Mouse (Mus musculus) urinary bladder, postnatal 36 days (tissue): ENCODE results near the gene Slc41a2.

Experiments used
- DNase-seq, 2 experiments: peaks; one replicate each; pipeline ENCODE4 v3.0.0; 2022; ENCODE audit warnings: low spot score in 2 of 2, mixed read lengths in 1 of 2

Gene Slc41a2

DNA sequence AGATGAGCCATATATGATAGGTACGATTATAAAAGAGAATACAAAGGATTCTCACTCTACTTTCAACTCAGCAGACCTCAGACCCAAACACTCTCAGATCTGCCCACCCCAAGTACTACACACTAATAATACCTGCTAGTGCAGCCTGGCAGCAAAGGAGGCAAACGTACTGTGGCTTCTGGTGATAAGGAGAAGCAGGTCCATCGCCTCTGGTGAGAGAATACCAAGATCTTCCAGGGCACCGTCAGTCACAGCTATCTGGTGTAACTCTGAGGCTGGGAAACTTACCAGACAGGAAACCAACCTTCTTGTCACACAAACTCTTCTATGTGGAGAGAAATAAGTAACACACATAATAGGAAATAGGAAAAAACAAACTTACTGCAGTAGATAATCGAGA, 24.6 kb downstream of the Slc41a2 start:
- no peak for DNase-seq

GRCm38 (mm10) chr10:83310356-83310755, 27.3 kb downstream of the Slc41a2 start:
- DNase-seq, result no peak

GRCm38 (mm10) chr10:83301687-83302086, 36.0 kb downstream of the Slc41a2 start:
- peak in 1 of 2 experiments; percentile 14 for DNase-seq

- no peak for DNase-seq
Observed at GRCm38 (mm10) chr10:83301054-83301453, 36.6 kb downstream of the Slc41a2 start.

- DNase-seq, result no peak
Observed at GRCm38 (mm10) chr10:83297017-83297416, 40.7 kb downstream of the Slc41a2 start.

- DNase-seq, result no peak
Observed at GRCm38 (mm10) chr10:83294746-83295145, 42.9 kb downstream of the Slc41a2 start.

- no peak for DNase-seq
Observed at GRCm38 (mm10) chr10:83293352-83293751, 44.3 kb downstream of the Slc41a2 start.

GRCm38 (mm10) chr10:83291731-83292130, 46.0 kb downstream of the Slc41a2 start:
- no peak for DNase-seq

GRCm38 (mm10) chr10:83287828-83288227, 49.9 kb downstream of the Slc41a2 start:
- no peak for DNase-seq

DNA sequence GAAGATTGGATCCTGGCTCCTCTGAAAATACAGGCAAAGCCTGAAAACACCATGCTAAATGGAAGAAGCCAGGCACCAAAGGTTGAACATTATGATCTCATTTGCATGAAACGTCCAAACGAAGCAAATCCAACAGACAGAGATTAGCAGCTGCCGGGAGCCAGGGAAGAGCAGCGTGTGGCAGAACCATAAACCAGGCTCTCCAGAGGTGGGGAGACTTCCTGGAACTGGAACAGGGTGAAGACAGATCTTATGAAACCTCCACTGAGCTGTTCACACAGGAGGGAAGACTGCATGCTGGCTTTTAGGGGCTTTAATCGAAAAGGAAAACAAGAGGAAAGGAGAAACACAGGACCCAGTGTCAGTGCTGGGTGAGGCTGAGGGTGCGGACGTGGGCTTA, 51.3 kb downstream of the Slc41a2 start:
- DNase-seq, result no peak

GRCm38 (mm10) chr10:83285724-83286256, 51.9 kb downstream of the Slc41a2 start:
- no peak for DNase-seq

- no peak for DNase-seq
Observed at GRCm38 (mm10) chr10:83284916-83285315, 52.8 kb downstream of the Slc41a2 start.

DNA sequence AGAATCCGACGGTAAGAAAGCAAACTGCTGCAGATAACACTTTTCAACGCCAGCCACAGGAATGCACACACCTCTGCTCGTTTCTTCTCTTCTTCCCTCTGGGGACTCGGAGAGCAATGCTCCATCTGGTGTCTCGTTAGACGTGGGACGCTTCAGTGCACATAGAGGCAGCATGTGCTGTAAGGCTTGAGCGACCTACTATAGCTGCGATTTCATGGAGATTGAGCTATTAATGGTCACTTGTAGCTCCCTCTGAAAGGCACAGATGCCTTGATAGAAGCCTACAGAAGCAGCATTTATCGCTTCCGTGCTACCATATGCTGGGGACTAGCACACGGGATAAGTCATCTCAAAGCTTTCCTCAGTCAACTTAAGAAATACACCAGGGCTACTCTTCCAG, 71.0 kb downstream of the Slc41a2 start:
- no peak for DNase-seq

DNA sequence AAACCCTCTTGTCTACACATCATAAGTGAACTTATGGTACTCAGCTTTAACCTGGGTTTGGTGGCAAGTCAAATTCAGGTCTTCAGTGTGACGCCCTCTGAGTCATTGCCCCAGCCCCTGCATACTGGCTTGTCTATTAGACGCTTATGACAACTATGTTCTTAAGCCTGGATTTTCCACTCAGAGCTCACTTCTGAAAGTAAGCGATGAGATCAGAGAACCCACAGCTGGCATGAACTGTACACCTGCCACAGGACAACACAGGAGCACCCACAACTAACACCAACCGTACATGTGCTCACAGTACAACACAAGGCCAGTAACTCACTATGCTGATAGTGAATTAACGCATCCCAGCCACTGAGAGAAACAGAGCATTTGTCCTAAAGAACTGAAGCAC, 71.4 kb downstream of the Slc41a2 start:
- no peak for DNase-seq

- no peak for DNase-seq
Observed at GRCm38 (mm10) chr10:83264680-83265079, 73.0 kb downstream of the Slc41a2 start.

DNA sequence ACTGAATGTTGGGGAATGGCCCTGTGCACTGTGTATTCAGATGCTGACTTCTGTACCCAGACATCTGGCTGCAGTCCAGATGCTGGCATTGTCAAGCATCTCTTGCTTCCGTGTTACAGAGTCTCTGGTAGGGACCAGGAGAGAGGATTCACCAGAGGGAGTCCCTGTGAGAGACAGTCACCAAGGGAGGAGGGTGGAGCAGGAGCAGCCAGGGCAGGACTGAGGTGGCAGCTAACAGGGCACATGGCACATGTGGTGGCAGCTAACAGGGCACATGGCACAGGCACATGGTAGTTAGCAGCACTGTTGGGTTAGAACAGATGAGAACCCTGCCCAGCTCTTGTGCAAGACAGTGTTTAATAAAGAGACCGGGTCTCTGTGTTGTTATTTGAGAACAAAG, 73.6 kb downstream of the Slc41a2 start:
- DNase-seq, result no peak

- no peak for DNase-seq
Observed at GRCm38 (mm10) chr10:83261264-83261663, 76.4 kb downstream of the Slc41a2 start.

- no peak for DNase-seq
Observed at GRCm38 (mm10) chr10:83251377-83251776, 86.3 kb downstream of the Slc41a2 start.

DNA sequence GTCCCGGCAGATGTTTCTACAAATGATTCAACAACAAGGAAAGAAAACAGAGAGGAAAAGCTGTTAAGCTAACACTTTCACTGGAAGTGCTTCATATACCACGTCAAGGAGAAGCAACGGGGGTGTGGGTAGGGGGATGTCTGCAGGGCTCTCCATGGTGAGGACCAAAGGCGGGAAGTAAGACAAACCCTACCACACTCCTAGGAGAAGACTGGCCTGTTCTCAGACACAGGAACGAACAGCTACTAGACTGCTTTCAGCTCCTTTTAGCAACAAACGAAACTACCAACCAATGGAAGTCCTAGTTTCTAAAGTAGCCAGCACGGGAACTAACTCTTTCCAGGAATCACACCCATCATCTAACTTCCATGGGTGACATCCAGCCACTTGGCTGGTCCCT, 89.6 kb downstream of the Slc41a2 start:
- no peak for DNase-seq

- DNase-seq, result no peak
Observed at GRCm38 (mm10) chr10:83245720-83246119, 92.0 kb downstream of the Slc41a2 start.

DNA sequence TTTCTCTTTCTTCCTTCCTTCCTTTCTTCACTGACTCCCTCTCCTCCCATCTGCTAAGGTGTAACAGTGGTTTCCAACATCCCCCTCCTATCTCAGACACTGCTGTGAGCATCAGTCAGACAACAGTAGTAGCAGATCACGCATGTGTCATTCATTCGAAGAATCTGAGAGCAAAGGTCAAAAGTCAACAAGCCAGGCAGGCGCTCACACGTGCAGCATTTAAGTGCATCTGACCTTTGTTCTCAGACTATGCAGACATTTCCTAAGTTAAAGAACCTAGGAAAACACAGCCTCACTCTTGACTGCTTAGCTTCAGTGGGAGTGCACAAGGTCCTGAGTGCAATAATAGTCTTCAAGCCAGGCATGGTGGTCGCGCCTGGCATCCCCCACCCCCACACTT, 93.6 kb downstream of the Slc41a2 start:
- no peak for DNase-seq

DNA sequence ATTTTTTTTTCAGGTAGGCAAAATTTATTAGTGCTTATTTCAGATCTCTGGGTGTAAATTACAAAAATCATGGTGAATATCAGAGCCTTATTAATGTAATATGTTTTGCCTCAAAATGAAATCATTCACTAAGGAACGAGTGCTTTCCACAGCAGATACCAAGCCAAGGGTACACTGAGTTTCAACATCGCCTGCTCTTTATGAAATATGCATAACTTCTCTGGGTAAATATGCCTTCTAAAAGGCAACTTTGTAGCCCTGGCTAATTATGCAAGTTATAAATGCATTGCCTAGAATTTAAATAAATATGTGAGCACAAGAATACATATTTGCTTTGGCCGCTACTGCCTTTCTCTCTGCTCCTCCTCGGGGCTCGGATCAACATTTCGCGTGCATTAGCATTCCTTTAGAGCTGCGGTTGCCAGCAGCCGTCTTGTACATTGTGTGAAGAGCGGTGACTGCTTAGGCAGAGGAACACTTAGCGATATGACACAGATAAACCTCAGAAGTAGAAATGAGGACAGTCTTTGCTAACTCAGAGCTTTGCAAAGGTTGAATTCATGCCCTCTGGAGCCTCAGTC, 95.5 kb downstream of the Slc41a2 start:
- no peak for DNase-seq

DNA sequence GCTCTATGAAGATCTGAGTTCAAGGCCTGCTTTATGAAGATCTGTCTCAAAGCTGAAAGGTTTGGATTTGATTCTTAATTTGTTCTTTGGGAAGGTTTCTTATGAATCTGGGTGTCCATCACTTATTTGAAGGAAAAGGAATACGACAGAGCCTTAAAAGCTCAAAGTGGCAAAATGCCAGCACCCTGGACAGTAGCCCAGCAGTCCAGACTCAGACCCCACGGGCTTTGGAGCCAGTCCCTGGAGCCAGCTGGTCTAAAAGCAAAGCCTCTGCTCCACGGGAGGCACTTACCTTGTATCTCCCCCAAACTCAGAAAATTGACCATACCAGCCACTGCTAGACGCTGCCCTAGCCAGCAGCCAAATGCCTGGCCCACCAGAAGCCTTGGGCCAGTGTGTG, 103.3 kb downstream of the Slc41a2 start:
- DNase-seq, result no peak

DNA sequence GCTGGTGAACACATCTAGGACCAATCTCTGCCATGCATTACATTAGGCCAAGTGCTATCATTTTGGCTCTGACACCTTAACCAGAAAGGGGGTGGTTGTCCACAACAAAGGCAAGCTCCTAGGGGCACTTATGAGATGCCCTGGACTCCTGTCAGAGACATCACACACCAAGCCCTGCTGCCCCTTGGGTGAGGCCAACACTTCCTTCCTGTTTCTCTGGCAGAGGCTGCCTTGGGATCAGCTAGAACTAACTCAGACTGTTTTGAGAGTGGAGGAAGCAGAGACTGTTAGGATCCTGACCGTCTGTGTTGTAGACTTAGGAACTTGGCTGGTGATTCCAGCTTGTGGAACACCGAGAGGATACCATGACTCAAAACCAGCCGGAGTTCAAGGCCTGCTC, 103.7 kb downstream of the Slc41a2 start:
- DNase-seq, result no peak
